Mouse (Mus musculus): Measurements from ENCODE around the gene Tiprl. TPM values are rescaled to one million over a fixed set of nuclear protein-coding genes. Genes with fewer than 3 reads are reported as not detected.

The Tiprl gene
- 68.1 and 71.8 TPM in 2 replicates for polyA plus RNA-seq (2015; fragmentation: Nextera tagmentation; extraction: Ambion mirVana)

GRCm38 (mm10) chr1:165236321-165237298 is at the start of gene Tiprl:
TSS of gene Tiprl (minus strand) at chr1:165236996.

GRCm38 (mm10) chr1:165193880-165194661 is 42.7 kb downstream of the Tiprl start, which contains the start of gene Sft2d2:
TSS of gene Sft2d2 (minus strand) at chr1:165194438.

Other genes starting within 250 kb of the Tiprl start
- not detected in 2 replicates for gene Tbx19, start 76.2 kb downstream of the Tiprl start, polyA plus RNA-seq (2015; fragmentation: Nextera tagmentation; extraction: Ambion mirVana)
- 11.6 and 13.2 TPM in 2 replicates for gene Sft2d2, start 42.6 kb downstream of the Tiprl start, polyA plus RNA-seq (2015; fragmentation: Nextera tagmentation; extraction: Ambion mirVana)
- gene Gpr161, start 58.8 kb upstream of the Tiprl start, polyA plus RNA-seq (2015; fragmentation: Nextera tagmentation; extraction: Ambion mirVana), result 0.77 and 0.91 TPM in 2 replicates
- 15.2 TPM in 2 replicates for gene Dcaf6, start 223.5 kb upstream of the Tiprl start, polyA plus RNA-seq (2015; fragmentation: Nextera tagmentation; extraction: Ambion mirVana)
- gene Mpc2, start 223.6 kb upstream of the Tiprl start, polyA plus RNA-seq (2015; fragmentation: Nextera tagmentation; extraction: Ambion mirVana), result 153 and 169 TPM in 2 replicates
- not detected in 2 replicates for gene Adcy10, start 248.2 kb upstream of the Tiprl start, polyA plus RNA-seq (2015; fragmentation: Nextera tagmentation; extraction: Ambion mirVana)